Mouse (Mus musculus) CH12.LX (cell line): ENCODE results near the gene Aldh3b2. TPM values are rescaled to one million over a fixed set of nuclear protein-coding genes. Genes with fewer than 3 reads are reported as not detected.
A peak's percentile ranks its signal among the peaks of the same experiment; 100 is the strongest.

Experiments
- DNase-seq: peaks from one replicate; pipeline ENCODE4 v3.0.0-alpha.2; 2013; ENCODE audit errors: extremely low read depth
- H3K27ac ChIP-seq: 2 replicates; pipeline ENCODE4 v1.5.1; 2012; ENCODE audit warnings: low read depth, mild to moderate bottlenecking, control low read depth, moderate library complexity; ENCODE audit not compliant: insufficient read depth
- H3K27me3 ChIP-seq: replicated peaks from 2 replicates; pipeline ENCODE3; 2012; ENCODE audit warnings: inconsistent platforms
- H3K36me3 ChIP-seq, 2 experiments: replicated peaks in 1 of 2; 2 replicates each; pipeline versions ENCODE3 to v1.6.1; 2012; ENCODE audit warnings: inconsistent platforms in 1 of 2, low read length in 1 of 2, mild to moderate bottlenecking in 1 of 2, mixed read lengths in 1 of 2, moderate library complexity in 1 of 2; ENCODE audit not compliant: control insufficient read depth in 1 of 2, insufficient read depth in 1 of 2
- H3K4me1 ChIP-seq, 2 experiments: 2 replicates each; pipeline ENCODE4 v1.6.1; 2012; ENCODE audit warnings: inconsistent platforms in 1 of 2, moderate library complexity in 1 of 2; ENCODE audit not compliant: insufficient read depth in 2 of 2, control insufficient read depth in 1 of 2
- H3K4me2 ChIP-seq: 2 replicates; pipeline ENCODE4 v1.6.1; 2012; ENCODE audit warnings: low read depth, mild to moderate bottlenecking, control low read depth; ENCODE audit not compliant: poor library complexity, insufficient read depth, severe bottlenecking
- H3K4me3 ChIP-seq, 3 experiments: fragments of 150-350 bp in 1 of 3; sonication (generic) in 1 of 3; replicated peaks in 1 of 3; 2 replicates each; pipeline versions ENCODE3 to v1.5.1; 2011 to 2012; ENCODE audit warnings: low read depth in 2 of 3, low read length in 2 of 3, mild to moderate bottlenecking in 2 of 3, moderate library complexity in 2 of 3, control low read depth in 1 of 3, improper control_type of control experiment in 1 of 3, inconsistent platforms in 1 of 3, mixed read lengths in 1 of 3; ENCODE audit not compliant: poor library complexity in 1 of 3
- H3K79me2 ChIP-seq: replicated peaks from 2 replicates; pipeline ENCODE4 v1.6.1; 2012; ENCODE audit warnings: mild to moderate bottlenecking, moderate library complexity; ENCODE audit not compliant: control insufficient read depth, poor library complexity, insufficient read depth, severe bottlenecking; ENCODE audit errors: extremely low read depth
- H3K9ac ChIP-seq: 2 replicates; pipeline ENCODE4 v1.6.1; 2012; ENCODE audit warnings: low read depth, mild to moderate bottlenecking, control low read depth, moderate library complexity; ENCODE audit not compliant: insufficient read depth
- H3K9me3 ChIP-seq: replicated peaks from 2 replicates; pipeline ENCODE3; 2012; ENCODE audit warnings: low read length, inconsistent platforms, mixed read lengths
- E2F4 ChIP-seq: IDR thresholded peaks from 2 replicates; pipeline ENCODE4 v1.6.1; 2011; ENCODE audit warnings: low read depth, low read length, improper control_type of control experiment; ENCODE audit not compliant: insufficient replicate concordance
- EP300 ChIP-seq: IDR thresholded peaks from 2 replicates; pipeline ENCODE4 v1.6.1; 2011; ENCODE audit warnings: low read length, improper control_type of control experiment
- GABPA ChIP-seq: IDR thresholded peaks from 2 replicates; pipeline ENCODE4 v1.6.1; 2012; ENCODE audit warnings: low read depth, low read length, improper control_type of control experiment, inconsistent platforms; ENCODE audit not compliant: insufficient replicate concordance
- IRF4 ChIP-seq: IDR thresholded peaks from 2 replicates; pipeline ENCODE4 v1.6.1; 2014; ENCODE audit warnings: low read depth, mild to moderate bottlenecking, inconsistent platforms, low read length, improper control_type of control experiment
- KAT2A ChIP-seq: IDR thresholded peaks from 2 replicates; pipeline ENCODE4 v1.6.1; 2012; ENCODE audit warnings: low read length, improper control_type of control experiment, inconsistent platforms; ENCODE audit not compliant: insufficient replicate concordance
- MYC ChIP-seq: IDR thresholded peaks from 2 replicates; pipeline ENCODE4 v1.6.1; 2011; ENCODE audit warnings: low read depth, mild to moderate bottlenecking, improper control_type of control experiment, low read length
- POLR2AphosphoS2 ChIP-seq: IDR thresholded peaks from 2 replicates; pipeline ENCODE4 v1.6.1; 2011; ENCODE audit warnings: low read depth, low read length, improper control_type of control experiment
- SIN3A ChIP-seq: IDR thresholded peaks from 2 replicates; pipeline ENCODE4 v1.6.1; 2012; ENCODE audit warnings: low read length, improper control_type of control experiment, inconsistent platforms
- TCF12 ChIP-seq: IDR thresholded peaks from 2 replicates; pipeline ENCODE4 v1.6.1; 2014; ENCODE audit warnings: low read depth, mild to moderate bottlenecking, inconsistent platforms, low read length, improper control_type of control experiment
- USF1 ChIP-seq: IDR thresholded peaks from 2 replicates; pipeline ENCODE4 v1.6.1; 2014; ENCODE audit warnings: low read depth, mild to moderate bottlenecking, inconsistent platforms, low read length, improper control_type of control experiment
- USF2 ChIP-seq: conservative IDR thresholded peaks from 2 replicates; pipeline ENCODE4 v1.6.1; 2011; ENCODE audit warnings: low read depth, low read length, improper control_type of control experiment
- dilution Hi-C: fragments of 300-500 bp; cut with MboI; formaldehyde crosslinking; loops from 2 replicates; pipeline ENCODE4 v1.14.3; 2020; ENCODE audit warnings: low sequenced_read_pairs; ENCODE audit not compliant: extremely low pct_unique_long_range_greater_than_20kb, extremely low pct_ligation_motif_present
- in situ Hi-C: fragments of 300-500 bp; cut with MboI; formaldehyde crosslinking; loops from 3 replicates; pipeline ENCODE4 v1.14.3; 2019; ENCODE audit warnings: low sequenced_read_pairs, low pct_ligation_motif_present, low pct_unique_long_range_greater_than_20kb, mixed read lengths
- polyA plus RNA-seq: library from polyadenylated mRNA; unstranded; fragments of >175 nt; gene quantifications from 2 replicates; pipeline ENCODE4 v1.2.1, GENCODE M21; 2012; ENCODE audit warnings: low read depth; ENCODE audit not compliant: insufficient read length
- total RNA-seq, 2 experiments: library from RNA; depleted of rRNA; stranded (reverse); fragments of 300-350 nt in 1 of 2; fragments of >200 nt in 1 of 2; gene quantifications; 2 replicates each; pipeline ENCODE4 v1.2.3; 2012 to 2014

Aldh3b2 gene
- total and polyA plus RNA-seq, 3 experiments = not detected

DNA sequence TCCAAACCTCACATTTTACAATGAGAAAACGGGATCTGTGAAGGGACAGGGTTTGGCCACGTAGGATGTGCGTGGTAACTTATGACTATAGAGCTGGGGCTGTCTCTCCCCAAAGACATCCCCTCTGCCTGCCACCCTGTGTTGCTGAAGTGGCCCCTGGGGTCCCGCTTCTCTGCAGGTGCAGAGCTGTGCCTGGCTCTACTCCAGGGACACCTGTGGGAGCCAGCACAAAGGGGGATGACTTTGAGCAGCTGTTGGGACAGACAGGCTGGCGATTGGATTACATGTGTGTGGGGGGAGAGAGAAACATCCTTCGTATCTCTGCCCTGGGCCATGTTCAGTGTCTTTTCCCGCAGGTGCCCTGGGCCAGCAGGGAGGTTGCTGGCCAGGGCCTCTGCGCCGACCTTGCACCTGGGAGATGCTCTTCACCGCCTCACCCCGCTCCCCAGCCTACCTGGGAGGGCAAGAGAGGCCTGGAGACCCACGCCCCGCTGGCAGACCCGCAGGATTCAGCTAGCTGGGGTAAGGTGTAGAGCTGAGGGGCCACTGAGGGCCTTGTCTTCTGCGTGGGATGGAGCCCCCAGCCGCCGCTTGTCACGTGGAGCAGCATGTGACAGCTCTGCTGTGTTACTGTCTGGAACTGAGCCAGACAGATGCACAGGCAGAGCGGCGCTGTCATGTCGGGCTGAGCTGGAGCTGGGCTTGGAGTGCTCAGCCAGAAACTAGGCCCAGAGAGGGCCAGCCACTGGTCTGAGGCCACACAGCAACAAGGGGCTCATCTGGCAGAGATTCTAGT is 41.7 kb upstream of the Aldh3b2 start:
- Histone ChIP-seq H3K27me3 (no peaks in the 10 kb centered on the region), H3K27ac (no peak overlapping the region)

DNA sequence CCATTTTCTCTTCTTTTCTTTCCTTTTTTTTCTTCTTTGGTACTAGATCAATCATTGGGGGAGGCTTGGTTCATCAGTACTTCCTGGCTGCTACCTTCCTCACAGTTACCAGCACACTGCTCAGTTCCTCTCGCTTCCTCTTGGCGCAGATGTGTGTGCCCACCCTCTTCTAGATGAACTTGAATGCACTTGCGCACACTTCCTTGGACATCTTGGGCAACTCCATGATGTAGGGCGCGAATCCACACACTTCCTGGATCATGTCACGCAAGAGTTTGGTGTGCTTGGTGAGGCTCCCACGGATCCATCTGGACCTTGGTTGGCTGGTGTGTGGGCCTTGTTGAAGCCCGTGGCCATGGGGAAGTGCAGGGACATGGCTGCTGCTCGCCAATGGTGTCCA is 40.4 kb upstream of the Aldh3b2 start:
- peak overlapping the region in 1 of 3 experiments; percentile 17 for H3K4me3 ChIP-seq
- no peaks in the 10 kb centered on the region for H3K79me2 ChIP-seq
- dilution Hi-C loops = no loop called here
- H3K4me1 ChIP-seq = peaks cover 36 to 67% of the 10 kb centered on the region in 2 experiments
- in situ Hi-C loops = no loop called here
- TF ChIP-seq E2F4 (no peak), POLR2AphosphoS2 (no peak), USF2 (no peak), IRF4 (0 out of 2 replicates have a peak, but pooled peaks have one; percentile 9), EP300 (no peak), KAT2A (no peak), MYC (no peak), GABPA (no peak)
- no peaks in the 10 kb centered on the region for H3K9me3 ChIP-seq
- H3K27me3 ChIP-seq = no peaks in the 10 kb centered on the region
- DNase-seq = no peak
- H3K27ac ChIP-seq = no peak overlapping the region
- H3K36me3 ChIP-seq = peaks cover 0 to under 1% of the 10 kb centered on the region in 2 experiments
- no peak overlapping the region for H3K4me2 ChIP-seq
- no peak overlapping the region for H3K9ac ChIP-seq

More for the DNA sequence above, 41.7 kb upstream of the Aldh3b2 start:
- DNase-seq = no peak
- in situ Hi-C loops = no loop called here
- TF ChIP-seq USF1 = peak; percentile 20
- TF ChIP-seq SIN3A = no peak
- TF ChIP-seq KAT2A = no peak
- TF ChIP-seq TCF12 = 0 out of 2 replicates have a peak, but pooled peaks have one; percentile 10
- H3K79me2 ChIP-seq = no peaks in the 10 kb centered on the region
- H3K4me1 ChIP-seq = peaks cover 40 to 74% of the 10 kb centered on the region in 2 experiments
- no peaks in the 10 kb centered on the region for H3K9me3 ChIP-seq
- H3K4me2 ChIP-seq = no peak overlapping the region
- H3K36me3 ChIP-seq = no peaks in the 10 kb centered on the region
- no peak overlapping the region for H3K9ac ChIP-seq
- dilution Hi-C loops = no loop called here
- peak overlapping the region in 1 of 3 experiments; percentile 2 for H3K4me3 ChIP-seq
